In the genomic region with DNA sequence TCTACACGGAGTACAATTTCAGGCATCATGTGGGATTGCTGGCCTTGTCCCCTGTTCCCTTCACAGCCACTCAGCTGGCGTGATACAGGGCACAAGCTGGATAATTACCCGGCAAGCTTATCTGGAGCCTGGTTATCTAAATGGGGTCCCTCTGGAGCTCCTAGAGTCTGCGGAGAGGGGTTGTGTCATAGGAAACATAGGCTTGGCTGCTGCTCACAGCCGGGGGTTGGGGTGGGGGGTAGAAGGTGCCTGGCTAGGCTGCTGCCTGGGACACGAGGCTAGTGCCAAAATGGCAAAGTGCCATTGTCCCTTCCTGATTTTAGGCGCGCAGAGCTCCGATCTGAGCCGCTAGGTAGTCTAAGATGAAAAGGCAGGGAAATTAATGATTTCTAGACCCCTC, we compare ENCODE assay signal across 10 mouse cellular contexts.
A peak's percentile ranks its signal among the peaks of the same experiment; 100 is the strongest.
DNase-seq lines count a peak whose midpoint lies in the region; ATAC-seq lines count a peak whose summit lies in the region.
"Had no signal": no experiment of that assay in that cellular context is flagged by ENCODE, and none has a peak within 500 bp of the region (broad histone marks: within the 10 kb centered on the region; RNA-seq: fewer than 3 reads in every experiment).

No protein-coding gene starts in this region.

- no peak overlapping the region for H3K4me3 ChIP-seq in neural tube, embryonic 14.5 days (ENCODE audit: low read depth, low read length)
- no peak overlapping the region for H3K4me3 ChIP-seq in neural tube, embryonic 15.5 days (replicated peaks)
- no peak overlapping the region for H3K4me3 ChIP-seq in intestine, embryonic 16.5 days (ENCODE audit: low read length)
- H3K4me3 ChIP-seq in stomach, embryonic 15.5 days (replicated peaks), result no peak overlapping the region
- H3K4me3 ChIP-seq in hindbrain, embryonic 12.5 days, result no peak overlapping the region

- 0 out of 2 replicates have a peak, but pooled peaks cover 4% of the 10 kb centered on the region for H3K4me1 ChIP-seq in neural tube, embryonic 14.5 days (ENCODE audit: control insufficient read depth, insufficient read depth, low read length)
- H3K4me1 ChIP-seq in neural tube, embryonic 15.5 days, result peaks cover 15% of the 10 kb centered on the region
- H3K4me1 ChIP-seq in intestine, embryonic 16.5 days (ENCODE audit: control insufficient read depth, insufficient read depth, low read length), result peaks cover 21% of the 10 kb centered on the region
- peaks cover 20% of the 10 kb centered on the region for H3K4me1 ChIP-seq in stomach, embryonic 15.5 days
- peaks cover 8% of the 10 kb centered on the region for H3K4me1 ChIP-seq in hindbrain, embryonic 12.5 days

- peak; percentile 46 for DNase-seq in adrenal gland, postnatal 10 days
- no peak for DNase-seq in adrenal gland, adult 8-10 months
- DNase-seq in ovary, postnatal 14 days (ENCODE audit: low spot score), result no peak
- DNase-seq: cerebellum, adult 11-12 months; right cerebral cortex, postnatal 14 days had no signal

- H3K27ac ChIP-seq in neural tube, embryonic 14.5 days (ENCODE audit: low read depth, low read length), result no peak overlapping the region
- H3K27ac ChIP-seq in neural tube, embryonic 15.5 days (replicated peaks), result no peak overlapping the region
- no peak overlapping the region for H3K27ac ChIP-seq in intestine, embryonic 16.5 days (ENCODE audit: low read length)
- H3K27ac ChIP-seq in stomach, embryonic 15.5 days, result no peak overlapping the region
- no peak overlapping the region for H3K27ac ChIP-seq in hindbrain, embryonic 12.5 days

- peak; percentile 17; the same call in 1 of the 2 replicates for ATAC-seq in neural tube, embryonic 14.5 days (ENCODE audit: low read depth)
- ATAC-seq in neural tube, embryonic 15.5 days (ENCODE audit: low FRiP score), result no peak
- ATAC-seq in intestine, embryonic 16.5 days, result peak; percentile 24
- ATAC-seq in stomach, embryonic 15.5 days (ENCODE audit: insufficient read depth, low FRiP score, low read depth), result no peak
- no peak for ATAC-seq in hindbrain, embryonic 12.5 days (ENCODE audit: low FRiP score)

- 71% methylated on average over 10 of the region's 10 CpGs for WGBS in neural tube, embryonic 14.5 days
- 70% methylated on average over 10 of the region's 10 CpGs for WGBS in neural tube, embryonic 15.5 days
- WGBS in intestine, embryonic 16.5 days, result 49% methylated on average over 10 of the region's 10 CpGs
- WGBS in stomach, embryonic 15.5 days, result 55% methylated on average over 10 of the region's 10 CpGs
- 81% methylated on average over 10 of the region's 10 CpGs for whole genome bisulfite sequencing in hindbrain, embryonic 12.5 days

- no peaks in the 10 kb centered on the region for H3K9me3 ChIP-seq in neural tube, embryonic 14.5 days (ENCODE audit: control insufficient read depth, low read length)
- H3K9me3 ChIP-seq in neural tube, embryonic 15.5 days (replicated peaks), result no peaks in the 10 kb centered on the region
- no peaks in the 10 kb centered on the region for H3K9me3 ChIP-seq in intestine, embryonic 16.5 days (ENCODE audit: control insufficient read depth, low read length)
- no peaks in the 10 kb centered on the region for H3K9me3 ChIP-seq in stomach, embryonic 15.5 days
- H3K9me3 ChIP-seq in hindbrain, embryonic 12.5 days (replicated peaks), result no peaks in the 10 kb centered on the region

- H3K9ac ChIP-seq in neural tube, embryonic 14.5 days (replicated peaks; ENCODE audit: low read depth, low read length), result no peak overlapping the region
- no peak overlapping the region for H3K9ac ChIP-seq in neural tube, embryonic 15.5 days (replicated peaks)
- H3K9ac ChIP-seq in intestine, embryonic 16.5 days (ENCODE audit: low read depth, low read length), result 0 out of 2 replicates have a peak overlapping the region, but pooled peaks have one; percentile 12
- H3K9ac ChIP-seq in stomach, embryonic 15.5 days, result no peak overlapping the region
- H3K9ac ChIP-seq in hindbrain, embryonic 12.5 days, result no peak overlapping the region

- no peaks in the 10 kb centered on the region for H3K27me3 ChIP-seq in neural tube, embryonic 14.5 days (ENCODE audit: control insufficient read depth, insufficient read depth, low read length)
- no peaks in the 10 kb centered on the region for H3K27me3 ChIP-seq in neural tube, embryonic 15.5 days (replicated peaks)
- no peaks in the 10 kb centered on the region for H3K27me3 ChIP-seq in intestine, embryonic 16.5 days (replicated peaks; ENCODE audit: control insufficient read depth, insufficient read depth, low read length)
- no peaks in the 10 kb centered on the region for H3K27me3 ChIP-seq in stomach, embryonic 15.5 days (replicated peaks)
- no peaks in the 10 kb centered on the region for H3K27me3 ChIP-seq in hindbrain, embryonic 12.5 days

- H3K36me3 ChIP-seq in neural tube, embryonic 14.5 days (ENCODE audit: control insufficient read depth, insufficient read depth, low read length), result no peaks in the 10 kb centered on the region
- no peaks in the 10 kb centered on the region for H3K36me3 ChIP-seq in neural tube, embryonic 15.5 days
- H3K36me3 ChIP-seq in intestine, embryonic 16.5 days (ENCODE audit: control insufficient read depth, insufficient read depth, low read length), result no peaks in the 10 kb centered on the region
- no peaks in the 10 kb centered on the region for H3K36me3 ChIP-seq in stomach, embryonic 15.5 days
- no peaks in the 10 kb centered on the region for H3K36me3 ChIP-seq in hindbrain, embryonic 12.5 days

- H3K4me2 ChIP-seq in neural tube, embryonic 14.5 days (ENCODE audit: low read depth, low read length), result no peak overlapping the region
- no peak overlapping the region for H3K4me2 ChIP-seq in neural tube, embryonic 15.5 days
- peak overlapping the region; percentile 35 for H3K4me2 ChIP-seq in intestine, embryonic 16.5 days (ENCODE audit: low read depth, low read length)
- H3K4me2 ChIP-seq in stomach, embryonic 15.5 days, result peak overlapping the region; percentile 19; the same call in 1 of the 2 replicates
- no peak overlapping the region for H3K4me2 ChIP-seq in hindbrain, embryonic 12.5 days (replicated peaks)

Comparison
In these comparisons a context has a peak if more than half of its experiments do, and no peak if none do; other contexts are left out.
1. ATAC-seq: peak in neural tube, embryonic 14.5 days (single experiment) and intestine, embryonic 16.5 days (single experiment); none in neural tube, embryonic 15.5 days (single experiment), stomach, embryonic 15.5 days (single experiment) and hindbrain, embryonic 12.5 days (single experiment).
2. H3K4me2 ChIP-seq: peak in intestine, embryonic 16.5 days (single experiment) and stomach, embryonic 15.5 days (single experiment); none in neural tube, embryonic 14.5 days (single experiment), neural tube, embryonic 15.5 days (single experiment) and hindbrain, embryonic 12.5 days (single experiment).